ENCODE assay signal across 8 mouse cellular contexts in genomic region chr11:100711783-100712615, GRCm38 (mm10). TPM values are rescaled to one million over a fixed set of nuclear protein-coding genes. Genes with fewer than 3 reads are reported as not detected.
DNase-seq lines count a peak whose midpoint lies in the region; ATAC-seq and TF ChIP-seq lines count a peak whose summit lies in the region.

TSS of gene Kat2a (minus strand) at chr11:100712465.

- peaks cover 16% of the 10 kb centered on the region for H3K4me1 ChIP-seq in forebrain, postnatal 0 days (ENCODE audit: insufficient read depth)
- H3K4me1 ChIP-seq in lung, postnatal 0 days (ENCODE audit: insufficient read depth, low read depth, low read length) = peaks cover 16% of the 10 kb centered on the region; the same call in 1 of the 2 replicates

- TF ChIP-seq EP300 in lung, postnatal 0 days (IDR thresholded peaks at IDR 0.05) = no peak

- H3K27ac ChIP-seq in forebrain, postnatal 0 days (ENCODE audit: low read depth, low read length) = peak within 1 kb of the TSS; percentile 62
- H3K27ac ChIP-seq in lung, postnatal 0 days (ENCODE audit: low read length) = 0 out of 2 replicates have a peak within 1 kb of the TSS, but pooled peaks have one; percentile 62

- no peak for TF ChIP-seq CTCF in forebrain, postnatal 0 days (IDR thresholded peaks at IDR 0.05; ENCODE audit: low read depth)
- TF ChIP-seq CTCF in lung, postnatal 0 days (IDR thresholded peaks at IDR 0.05) = no peak

- H3K36me3 ChIP-seq in forebrain, postnatal 0 days (ENCODE audit: insufficient read depth) = peaks cover 44% of the 10 kb centered on the region
- H3K36me3 ChIP-seq in lung, postnatal 0 days (ENCODE audit: insufficient read depth, low read length) = peaks cover 21% of the 10 kb centered on the region; the same call in 1 of the 2 replicates

- peak within 1 kb of the TSS; percentile 82 for H3K4me2 ChIP-seq in forebrain, postnatal 0 days (ENCODE audit: low read depth)
- H3K4me2 ChIP-seq in lung, postnatal 0 days (replicated peaks; ENCODE audit: low read depth, low read length) = peak within 1 kb of the TSS; percentile 99

- 5% methylated on average over 48 of the region's 48 CpGs for WGBS in forebrain, postnatal 0 days
- 3% methylated on average over 43 of the region's 48 CpGs for WGBS in lung, postnatal 0 days

- ATAC-seq in forebrain, postnatal 0 days = peak; percentile 97
- ATAC-seq in lung, postnatal 0 days = peak; percentile 90

- H3K9me3 ChIP-seq in forebrain, postnatal 0 days (ENCODE audit: low read length) = no peaks in the 10 kb centered on the region
- no peaks in the 10 kb centered on the region for H3K9me3 ChIP-seq in lung, postnatal 0 days (ENCODE audit: low read length)

- no peaks in the 10 kb centered on the region for H3K27me3 ChIP-seq in forebrain, postnatal 0 days (ENCODE audit: insufficient read depth, low read length)
- H3K27me3 ChIP-seq in lung, postnatal 0 days (replicated peaks; ENCODE audit: insufficient read depth, low read length) = no peaks in the 10 kb centered on the region

- peak within 1 kb of the TSS; percentile 91 for H3K9ac ChIP-seq in forebrain, postnatal 0 days
- peak within 1 kb of the TSS; percentile 64 for H3K9ac ChIP-seq in lung, postnatal 0 days (replicated peaks; ENCODE audit: low read depth)

- DNase-seq in MN1 (ENCODE audit: low spot score) = peak; percentile 86
- DNase-seq in cerebellum, adult 18-20 months = peak; percentile 89 to 92
- DNase-seq in forebrain, postnatal 0 days = peak; percentile 93
- DNase-seq in heart, postnatal 4 days = peak; percentile 89
- peak; percentile 81 for DNase-seq in layer of hippocampus, adult 9-11 months
- DNase-seq in lung, postnatal 0 days (ENCODE audit: low spot score) = peak; percentile 88
- peak; percentile 89 for DNase-seq in retina, embryonic 14.5 days (ENCODE audit: low spot score)
- peak; percentile 65 for DNase-seq in urinary bladder, adult 2 months (ENCODE audit: low spot score)

- H3K4me3 ChIP-seq in forebrain, postnatal 0 days (ENCODE audit: low read depth, low read length) = peak within 1 kb of the TSS; percentile 97
- peak within 1 kb of the TSS; percentile 80 for H3K4me3 ChIP-seq in lung, postnatal 0 days (ENCODE audit: low read depth, low read length)

RNA-seq across cellular contexts. Expression of gene Kat2a, which starts in this region (rescaled TPM):
- 41.9 and 42.8 TPM in 2 replicates for total RNA-seq in forebrain, postnatal 0 days (2014; rRNA removed)
- polyA plus RNA-seq in forebrain, postnatal 0 days (2015; fragmentation: Nextera tagmentation; extraction: Ambion mirVana) = 59.9 and 67.0 TPM in 2 replicates
- total RNA-seq in heart, postnatal 4 days (2021) = 10 to 100 TPM; 17.5 to 18.0 TPM
- 14.2 and 14.5 TPM in 2 replicates for polyA plus RNA-seq in lung, postnatal 0 days (2015; fragmentation: Nextera tagmentation; extraction: Ambion mirVana)
- polyA plus RNA-seq in urinary bladder, adult 2 months (2012; rRNA removed) = 28.4 and 30.5 TPM in 2 replicates

Comparison
In these comparisons a context has a peak if more than half of its experiments do, and no peak if none do; other contexts are left out.
1. Peak in every context shown above with its lines: DNase-seq, ATAC-seq, H3K4me3 ChIP-seq and H3K27ac ChIP-seq.